Mouse (Mus musculus) layer of hippocampus, adult 18-20 months (tissue): ENCODE measurements around the gene Gsdme. TPM values are rescaled to one million over a fixed set of nuclear protein-coding genes. Genes with fewer than 3 reads are reported as not detected.

Experiments
- DNase-seq, 2 experiments: peaks; one replicate each; pipeline ENCODE4 v3.0.0; 2022; ENCODE audit warnings: low spot score in 2 of 2
- long read RNA-seq: library from polyadenylated mRNA; stranded (forward); transcript quantifications from one replicate; pipeline ENCODE4 v2.0.0, GENCODE M21; 2021
- total RNA-seq, 2 experiments: library from RNA; stranded (reverse); gene quantifications; 2 replicates each; pipeline ENCODE4 v1.2.3; 2021

Gsdme gene
- 10 to 100 TPM in 1 of 2 experiments, 1 to 10 TPM in 1; 10.0 to 10.7 TPM for total RNA-seq
- long read RNA-seq, transcript Gsdme-205 (10 exons, 2,133 nt): major isoform, 12 of 71 reads
- long read RNA-seq, partial matches to known transcripts: 5 of 71 reads
- long read RNA-seq, other reads (novel, unspliced or antisense): 54 of 71 reads

- DNase-seq: no peak
These were observed at the start of gene Gsdme for GRCm38 (mm10) chr6:50263670-50264069. Gene Gsdme, minus strand, starts transcription at chr6:50263862.

GRCm38 (mm10) chr6:50312647-50313046, 49.0 kb upstream of the Gsdme start:
- DNase-seq: peak; percentile 72 to 79

GRCm38 (mm10) chr6:50309019-50309418, 45.4 kb upstream of the Gsdme start:
- DNase-seq: peak in 1 of 2 experiments; percentile 77

GRCm38 (mm10) chr6:50306625-50307024, 43.0 kb upstream of the Gsdme start:
- DNase-seq: no peak

GRCm38 (mm10) chr6:50304949-50305491, 41.4 kb upstream of the Gsdme start:
- DNase-seq: peak; percentile 68 to 88

- DNase-seq: no peak
These were observed 37.5 kb upstream of the Gsdme start for GRCm38 (mm10) chr6:50301121-50301520.

GRCm38 (mm10) chr6:50300622-50301021, 37.0 kb upstream of the Gsdme start:
- no peak for DNase-seq

GRCm38 (mm10) chr6:50299071-50299470, 35.4 kb upstream of the Gsdme start:
- no peak for DNase-seq

GRCm38 (mm10) chr6:50297671-50298070, 34.0 kb upstream of the Gsdme start:
- no peak for DNase-seq

GRCm38 (mm10) chr6:50295136-50295535, 31.5 kb upstream of the Gsdme start:
- no peak for DNase-seq

GRCm38 (mm10) chr6:50294128-50294527, 30.5 kb upstream of the Gsdme start:
- DNase-seq: peak; percentile 60 to 91

GRCm38 (mm10) chr6:50291650-50292049, 28.0 kb upstream of the Gsdme start:
- DNase-seq: no peak

GRCm38 (mm10) chr6:50286881-50287280, 23.2 kb upstream of the Gsdme start:
- DNase-seq: no peak

- no peak for DNase-seq
These were observed 16.0 kb upstream of the Gsdme start for GRCm38 (mm10) chr6:50279642-50280041.

GRCm38 (mm10) chr6:50273947-50274346, 10.3 kb upstream of the Gsdme start:
- no peak for DNase-seq

- DNase-seq: no peak
These were observed 9.8 kb upstream of the Gsdme start for GRCm38 (mm10) chr6:50273416-50273815.

GRCm38 (mm10) chr6:50262310-50262709, 1.4 kb downstream of the Gsdme start:
- no peak for DNase-seq

- DNase-seq: no peak
These were observed 1.8 kb downstream of the Gsdme start for GRCm38 (mm10) chr6:50261922-50262261.

GRCm38 (mm10) chr6:50261201-50261921, 2.3 kb downstream of the Gsdme start:
- peak; percentile 69 to 82 for DNase-seq

- no peak for DNase-seq
These were observed 8.3 kb downstream of the Gsdme start for GRCm38 (mm10) chr6:50255356-50255755.

- DNase-seq: peak in 1 of 2 experiments; percentile 49
These were observed 8.9 kb downstream of the Gsdme start for GRCm38 (mm10) chr6:50254723-50255184.

- DNase-seq: no peak
These were observed 11.0 kb downstream of the Gsdme start for GRCm38 (mm10) chr6:50252690-50253089.

GRCm38 (mm10) chr6:50247791-50248190, 15.9 kb downstream of the Gsdme start:
- DNase-seq: no peak
